Mouse (Mus musculus): Measurements from ENCODE around the gene Zkscan1. TPM values are rescaled to one million over a fixed set of nuclear protein-coding genes. Genes with fewer than 3 reads are reported as not detected.
A peak's percentile ranks its signal among the peaks of the same experiment; 100 is the strongest.

The Zkscan1 gene
- polyA plus RNA-seq, 2 experiments, result 2.2 to 4.9 TPM

- Histone ChIP-seq H3K27me3 (ENCODE audit: control insufficient read depth, insufficient read depth, low read length) (no peaks in the 10 kb centered on the region), H3K36me3 (replicated peaks; ENCODE audit: control insufficient read depth, insufficient read depth, low read depth) (peaks cover 9% of the 10 kb centered on the region), H3K4me2 (ENCODE audit: low read depth) (0 out of 2 replicates have a peak overlapping the region, but pooled peaks have one; percentile 6), H3K4me3 (ENCODE audit: insufficient read depth in 1 of 2, low read depth in 2 of 2, low read length in 2 of 2) (no peak overlapping the region), H3K9me3 (ENCODE audit: control insufficient read depth, low read length) (no peaks in the 10 kb centered on the region), H3K27ac (no peak overlapping the region; the same call in 1 of the 2 replicates), H3K9ac (replicated peaks) (no peak overlapping the region), H3K4me1 (replicated peaks; ENCODE audit: control insufficient read depth in 2 of 2, insufficient read depth in 2 of 2, low read length in 1 of 2) (peaks cover 10 to 12% of the 10 kb centered on the region in 2 experiments)
- TF ChIP-seq CTCF (IDR thresholded peaks at IDR 0.05; ENCODE audit: low read depth), result no peak
- TF ChIP-seq EP300 (IDR thresholded peaks at IDR 0.05; ENCODE audit: low read depth), result peak; percentile 36; the same call in 1 of the 2 replicates
- peak; percentile 80 for ATAC-seq (ENCODE audit: insufficient read depth)
- no peak for DNase-seq (ENCODE audit: low read depth in 3 of 3, low spot score in 3 of 3)
- WGBS (ENCODE audit: insufficient replicate concordance), result 17% methylated on average over 4 of the region's 4 CpGs
Observed at GRCm38 (mm10) chr5:138137257-138137656, 52.4 kb downstream of the Zkscan1 start.

DNA sequence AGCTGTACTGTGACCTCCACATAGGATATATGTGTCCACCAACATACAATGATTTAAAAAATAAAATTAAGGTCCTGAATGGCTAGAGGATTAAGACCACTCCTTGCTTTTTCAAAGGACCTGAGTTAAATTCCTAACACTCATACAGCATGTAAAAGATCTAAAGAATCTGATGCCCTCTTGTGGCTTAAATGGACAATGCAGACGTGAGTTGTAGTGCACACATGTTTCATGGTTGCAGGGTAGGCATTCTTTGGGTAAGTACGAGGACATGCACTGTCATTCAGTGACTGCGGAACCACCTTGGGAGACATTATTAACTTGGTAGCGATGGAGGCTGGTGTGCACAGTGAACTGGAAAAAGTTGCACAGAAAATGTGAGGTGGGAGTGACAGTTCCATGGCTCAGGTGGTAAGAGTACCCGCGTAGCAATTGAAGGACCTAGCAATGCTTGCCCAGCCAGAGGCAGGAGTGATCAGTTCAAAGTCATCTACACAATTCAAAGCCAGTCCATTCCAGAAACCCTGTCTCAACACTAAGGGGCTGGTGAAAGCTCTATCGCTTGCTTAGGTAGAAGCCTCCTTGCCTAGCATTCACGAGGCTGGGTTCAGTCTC, 53.2 kb downstream of the Zkscan1 start:
- H3K9me3 ChIP-seq (ENCODE audit: control insufficient read depth, low read length), result no peaks in the 10 kb centered on the region
- TF ChIP-seq EP300 (IDR thresholded peaks at IDR 0.05; ENCODE audit: low read depth) (no peak), CTCF (IDR thresholded peaks at IDR 0.05; ENCODE audit: low read depth) (peak; percentile 79)
- WGBS (ENCODE audit: insufficient replicate concordance), result 48% methylated on average over 8 of the region's 8 CpGs
- H3K4me3 ChIP-seq (ENCODE audit: insufficient read depth in 1 of 2, low read depth in 2 of 2, low read length in 2 of 2), result no peak overlapping the region
- H3K27me3 ChIP-seq (ENCODE audit: control insufficient read depth, insufficient read depth, low read length), result no peaks in the 10 kb centered on the region
- H3K27ac ChIP-seq, result no peak overlapping the region
- no peak overlapping the region for H3K4me2 ChIP-seq (ENCODE audit: low read depth)
- H3K4me1 ChIP-seq (replicated peaks; ENCODE audit: control insufficient read depth in 2 of 2, insufficient read depth in 2 of 2, low read length in 1 of 2), result peaks cover 10 to 12% of the 10 kb centered on the region in 2 experiments
- ATAC-seq (ENCODE audit: insufficient read depth), result peak; percentile 68; the same call in 1 of the 2 replicates
- peaks cover 5% of the 10 kb centered on the region for H3K36me3 ChIP-seq (replicated peaks; ENCODE audit: control insufficient read depth, insufficient read depth, low read depth)
- peak in 2 of 3 experiments; percentile 49 to 58 for DNase-seq (ENCODE audit: low read depth in 3 of 3, low spot score in 3 of 3)
- H3K9ac ChIP-seq (replicated peaks), result no peak overlapping the region

GRCm38 (mm10) chr5:138138585-138138984, 53.7 kb downstream of the Zkscan1 start:
- H3K4me1 ChIP-seq (replicated peaks; ENCODE audit: control insufficient read depth in 2 of 2, insufficient read depth in 2 of 2, low read length in 1 of 2), result peaks cover 10 to 12% of the 10 kb centered on the region in 2 experiments
- H3K9ac ChIP-seq (replicated peaks), result no peak overlapping the region
- H3K9me3 ChIP-seq (ENCODE audit: control insufficient read depth, low read length), result no peaks in the 10 kb centered on the region
- 15% methylated on average over 4 of the region's 4 CpGs for WGBS (ENCODE audit: insufficient replicate concordance)
- TF ChIP-seq CTCF (IDR thresholded peaks at IDR 0.05; ENCODE audit: low read depth) (no peak), EP300 (IDR thresholded peaks at IDR 0.05; ENCODE audit: low read depth) (no peak)
- H3K4me3 ChIP-seq (ENCODE audit: insufficient read depth in 1 of 2, low read depth in 2 of 2, low read length in 2 of 2), result no peak overlapping the region
- no peaks in the 10 kb centered on the region for H3K27me3 ChIP-seq (ENCODE audit: control insufficient read depth, insufficient read depth, low read length)
- no peak for ATAC-seq (ENCODE audit: insufficient read depth)
- H3K4me2 ChIP-seq (ENCODE audit: low read depth), result no peak overlapping the region
- no peak for DNase-seq (ENCODE audit: low read depth in 3 of 3, low spot score in 3 of 3)
- peaks cover 1% of the 10 kb centered on the region; the same call in 1 of the 2 replicates for H3K36me3 ChIP-seq (replicated peaks; ENCODE audit: control insufficient read depth, insufficient read depth, low read depth)
- H3K27ac ChIP-seq, result no peak overlapping the region

- TF ChIP-seq EP300 (IDR thresholded peaks at IDR 0.05; ENCODE audit: low read depth) (no peak), CTCF (IDR thresholded peaks at IDR 0.05; ENCODE audit: low read depth) (no peak)
- H3K4me2 ChIP-seq (ENCODE audit: low read depth), result peak overlapping the region; percentile 86
- H3K36me3 ChIP-seq (replicated peaks; ENCODE audit: control insufficient read depth, insufficient read depth, low read depth), result peaks cover 7% of the 10 kb centered on the region
- H3K9ac ChIP-seq (replicated peaks), result no peak overlapping the region
- ATAC-seq (ENCODE audit: insufficient read depth) (no peak), DNase-seq (ENCODE audit: low read depth in 3 of 3, low spot score in 3 of 3) (no peak)
- no peak overlapping the region for H3K27ac ChIP-seq
- no peaks in the 10 kb centered on the region for H3K27me3 ChIP-seq (ENCODE audit: control insufficient read depth, insufficient read depth, low read length)
- WGBS (ENCODE audit: insufficient replicate concordance), result 53% methylated on average over 3 of the region's 3 CpGs
- H3K9me3 ChIP-seq (ENCODE audit: control insufficient read depth, low read length), result no peaks in the 10 kb centered on the region
- H3K4me3 ChIP-seq (ENCODE audit: insufficient read depth in 1 of 2, low read depth in 2 of 2, low read length in 2 of 2), result peak overlapping the region in 1 of 2 experiments; percentile 66; a peak in 2 of 4 replicates
- H3K4me1 ChIP-seq (replicated peaks; ENCODE audit: control insufficient read depth in 2 of 2, insufficient read depth in 2 of 2, low read length in 1 of 2), result peaks cover 2 to 3% of the 10 kb centered on the region in 2 experiments; a peak in 3 of 4 replicates
Observed at GRCm38 (mm10) chr5:138154390-138154789, 69.5 kb downstream of the Zkscan1 start.

- H3K9ac ChIP-seq (replicated peaks), result peak within 1 kb of the TSS; percentile 82
- DNase-seq (ENCODE audit: low read depth in 3 of 3, low spot score in 3 of 3) (peak; percentile 90 to 94 (median 91)), ATAC-seq (ENCODE audit: insufficient read depth) (peak; percentile 95)
- TF ChIP-seq CTCF (IDR thresholded peaks at IDR 0.05; ENCODE audit: low read depth) (peak; percentile 99), EP300 (IDR thresholded peaks at IDR 0.05; ENCODE audit: low read depth) (no peak)
- no peaks in the 10 kb centered on the region for H3K27me3 ChIP-seq (ENCODE audit: control insufficient read depth, insufficient read depth, low read length)
- no peaks in the 10 kb centered on the region for H3K9me3 ChIP-seq (ENCODE audit: control insufficient read depth, low read length)
- peaks cover 6% of the 10 kb centered on the region in 2 experiments for H3K4me1 ChIP-seq (replicated peaks; ENCODE audit: control insufficient read depth in 2 of 2, insufficient read depth in 2 of 2, low read length in 1 of 2)
- H3K4me2 ChIP-seq (ENCODE audit: low read depth), result peak within 1 kb of the TSS; percentile 86
- WGBS (ENCODE audit: insufficient replicate concordance), result under 1% methylated on average over 31 of the region's 31 CpGs
- H3K27ac ChIP-seq, result peak within 1 kb of the TSS; percentile 19
- peak within 1 kb of the TSS; percentile 66 to 88 for H3K4me3 ChIP-seq (ENCODE audit: insufficient read depth in 1 of 2, low read depth in 2 of 2, low read length in 2 of 2)
- peaks cover 4% of the 10 kb centered on the region for H3K36me3 ChIP-seq (replicated peaks; ENCODE audit: control insufficient read depth, insufficient read depth, low read depth)
Observed at GRCm38 (mm10) chr5:138155443-138155976, 70.6 kb downstream of the Zkscan1 start, which contains the start of gene Zfp113. Gene Zfp113, minus strand, starts transcription at chr5:138155744.

Other genes with a start within 250 kb of the Zkscan1 start
- gene Pilra, start 248.8 kb upstream of the Zkscan1 start, polyA plus RNA-seq (2012; rRNA removed), result 1.5 and 1.7 TPM in 2 replicates
- gene Pilra, start 248.8 kb upstream of the Zkscan1 start, polyA plus RNA-seq (2014; fragmentation: Nextera tagmentation; extraction: Ambion mirVana), result 2.0 and 2.2 TPM in 2 replicates
- 2.2 and 3.0 TPM in 2 replicates for gene Pilrb1, start 227.0 kb upstream of the Zkscan1 start, polyA plus RNA-seq (2012; rRNA removed)
- gene Pilrb1, start 227.0 kb upstream of the Zkscan1 start, polyA plus RNA-seq (2014; fragmentation: Nextera tagmentation; extraction: Ambion mirVana), result 3.1 and 3.8 TPM in 2 replicates
- gene Pilrb2, start 213.3 kb upstream of the Zkscan1 start, polyA plus RNA-seq (2012; rRNA removed), result 1.3 and 2.0 TPM in 2 replicates
- gene Pilrb2, start 213.3 kb upstream of the Zkscan1 start, polyA plus RNA-seq (2014; fragmentation: Nextera tagmentation; extraction: Ambion mirVana), result 2.7 and 3.5 TPM in 2 replicates
- 0.83 and 0.87 TPM in 2 replicates for gene Cyp3a13, start 163.5 kb upstream of the Zkscan1 start, polyA plus RNA-seq (2012; rRNA removed)
- 3.2 and 3.4 TPM in 2 replicates for gene Cyp3a13, start 163.5 kb upstream of the Zkscan1 start, polyA plus RNA-seq (2014; fragmentation: Nextera tagmentation; extraction: Ambion mirVana)
- gene Gjc3, start 122.0 kb upstream of the Zkscan1 start, polyA plus RNA-seq (2012; rRNA removed), result 0.01 TPM in 1 of 2 replicates, not detected in the other
- gene Gjc3, start 122.0 kb upstream of the Zkscan1 start, polyA plus RNA-seq (2014; fragmentation: Nextera tagmentation; extraction: Ambion mirVana), result not detected in 2 replicates
- gene Azgp1, start 103.6 kb upstream of the Zkscan1 start, polyA plus RNA-seq (2012; rRNA removed), result 2.7 TPM in 2 replicates
- gene Azgp1, start 103.6 kb upstream of the Zkscan1 start, polyA plus RNA-seq (2014; fragmentation: Nextera tagmentation; extraction: Ambion mirVana), result 3.3 and 4.7 TPM in 2 replicates
- not detected in 2 replicates for gene Smok3a, start 63.8 kb upstream of the Zkscan1 start, polyA plus RNA-seq (2012; rRNA removed)
- not detected in 2 replicates for gene Smok3a, start 63.8 kb upstream of the Zkscan1 start, polyA plus RNA-seq (2014; fragmentation: Nextera tagmentation; extraction: Ambion mirVana)
- gene Smok3b, start 63.7 kb upstream of the Zkscan1 start, polyA plus RNA-seq (2012; rRNA removed), result not detected in 2 replicates
- not detected in 2 replicates for gene Smok3b, start 63.7 kb upstream of the Zkscan1 start, polyA plus RNA-seq (2014; fragmentation: Nextera tagmentation; extraction: Ambion mirVana)
- gene Smok3c, start 31.9 kb upstream of the Zkscan1 start, polyA plus RNA-seq (2012; rRNA removed), result not detected in 2 replicates
- not detected in 2 replicates for gene Smok3c, start 31.9 kb upstream of the Zkscan1 start, polyA plus RNA-seq (2014; fragmentation: Nextera tagmentation; extraction: Ambion mirVana)
- 5.3 and 7.7 TPM in 2 replicates for gene Zscan21, start 31.8 kb downstream of the Zkscan1 start, polyA plus RNA-seq (2012; rRNA removed)
- gene Zscan21, start 31.8 kb downstream of the Zkscan1 start, polyA plus RNA-seq (2014; fragmentation: Nextera tagmentation; extraction: Ambion mirVana), result 13.3 and 13.9 TPM in 2 replicates
- gene Zfp113, start 70.7 kb downstream of the Zkscan1 start, polyA plus RNA-seq (2012; rRNA removed), result 0.81 and 1.4 TPM in 2 replicates
- gene Zfp113, start 70.7 kb downstream of the Zkscan1 start, polyA plus RNA-seq (2014; fragmentation: Nextera tagmentation; extraction: Ambion mirVana), result 2.6 and 2.7 TPM in 2 replicates
- 57.7 and 62.4 TPM in 2 replicates for gene Cops6, start 76.0 kb downstream of the Zkscan1 start, polyA plus RNA-seq (2012; rRNA removed)
- gene Cops6, start 76.0 kb downstream of the Zkscan1 start, polyA plus RNA-seq (2014; fragmentation: Nextera tagmentation; extraction: Ambion mirVana), result 123 and 128 TPM in 2 replicates
- gene Ap4m1, start 86.9 kb downstream of the Zkscan1 start, polyA plus RNA-seq (2012; rRNA removed), result 10.3 and 10.8 TPM in 2 replicates
- gene Ap4m1, start 86.9 kb downstream of the Zkscan1 start, polyA plus RNA-seq (2014; fragmentation: Nextera tagmentation; extraction: Ambion mirVana), result 3.9 and 4.6 TPM in 2 replicates
- gene Mcm7, start 87.3 kb downstream of the Zkscan1 start, polyA plus RNA-seq (2012; rRNA removed), result 96.1 and 116 TPM in 2 replicates
- gene Mcm7, start 87.3 kb downstream of the Zkscan1 start, polyA plus RNA-seq (2014; fragmentation: Nextera tagmentation; extraction: Ambion mirVana), result 182 and 200 TPM in 2 replicates
- 32.8 and 34.7 TPM in 2 replicates for gene Taf6, start 102.4 kb downstream of the Zkscan1 start, polyA plus RNA-seq (2012; rRNA removed)
- gene Taf6, start 102.4 kb downstream of the Zkscan1 start, polyA plus RNA-seq (2014; fragmentation: Nextera tagmentation; extraction: Ambion mirVana), result 33.2 and 37.9 TPM in 2 replicates
- 6.3 and 9.5 TPM in 2 replicates for gene Cnpy4, start 102.4 kb downstream of the Zkscan1 start, polyA plus RNA-seq (2012; rRNA removed)
- gene Cnpy4, start 102.4 kb downstream of the Zkscan1 start, polyA plus RNA-seq (2014; fragmentation: Nextera tagmentation; extraction: Ambion mirVana), result 12.6 and 12.8 TPM in 2 replicates
- gene Mblac1, start 109.2 kb downstream of the Zkscan1 start, polyA plus RNA-seq (2012; rRNA removed), result 1.8 and 2.2 TPM in 2 replicates
- gene Mblac1, start 109.2 kb downstream of the Zkscan1 start, polyA plus RNA-seq (2014; fragmentation: Nextera tagmentation; extraction: Ambion mirVana), result 2.2 and 2.9 TPM in 2 replicates
- gene Nxpe5, start 140.8 kb downstream of the Zkscan1 start, polyA plus RNA-seq (2012; rRNA removed), result 0.09 and 0.10 TPM in 2 replicates
- 0.09 and 0.23 TPM in 2 replicates for gene Nxpe5, start 140.8 kb downstream of the Zkscan1 start, polyA plus RNA-seq (2014; fragmentation: Nextera tagmentation; extraction: Ambion mirVana)
- 26.2 and 36.3 TPM in 2 replicates for gene Lamtor4, start 170.4 kb downstream of the Zkscan1 start, polyA plus RNA-seq (2012; rRNA removed)
- gene Lamtor4, start 170.4 kb downstream of the Zkscan1 start, polyA plus RNA-seq (2014; fragmentation: Nextera tagmentation; extraction: Ambion mirVana), result 35.5 and 35.6 TPM in 2 replicates
- gene BC037034, start 178.9 kb downstream of the Zkscan1 start, polyA plus RNA-seq (2012; rRNA removed), result 22.4 and 27.6 TPM in 2 replicates
- 1.9 and 2.5 TPM in 2 replicates for gene BC037034, start 178.9 kb downstream of the Zkscan1 start, polyA plus RNA-seq (2014; fragmentation: Nextera tagmentation; extraction: Ambion mirVana)
- 0.01 TPM in 1 of 2 replicates, not detected in the other for gene Gal3st4, start 187.8 kb downstream of the Zkscan1 start, polyA plus RNA-seq (2012; rRNA removed)
- gene Gal3st4, start 187.8 kb downstream of the Zkscan1 start, polyA plus RNA-seq (2014; fragmentation: Nextera tagmentation; extraction: Ambion mirVana), result 0.14 and 0.18 TPM in 2 replicates
- not detected in 2 replicates for gene Gm43720, start 194.9 kb downstream of the Zkscan1 start, polyA plus RNA-seq (2012; rRNA removed)
- gene Gm43720, start 194.9 kb downstream of the Zkscan1 start, polyA plus RNA-seq (2014; fragmentation: Nextera tagmentation; extraction: Ambion mirVana), result 0.01 and 0.04 TPM in 2 replicates
- 1.7 and 2.5 TPM in 2 replicates for gene Gpc2, start 194.9 kb downstream of the Zkscan1 start, polyA plus RNA-seq (2012; rRNA removed)
- not detected in 2 replicates for gene Gpc2, start 194.9 kb downstream of the Zkscan1 start, polyA plus RNA-seq (2014; fragmentation: Nextera tagmentation; extraction: Ambion mirVana)
- 2.7 and 3.1 TPM in 2 replicates for gene Stag3, start 195.2 kb downstream of the Zkscan1 start, polyA plus RNA-seq (2012; rRNA removed)
- 1.8 and 1.9 TPM in 2 replicates for gene Stag3, start 195.2 kb downstream of the Zkscan1 start, polyA plus RNA-seq (2014; fragmentation: Nextera tagmentation; extraction: Ambion mirVana)